Mouse (Mus musculus): Measurements from ENCODE around the gene Cnih3. TPM values are rescaled to one million over a fixed set of nuclear protein-coding genes. Genes with fewer than 3 reads are reported as not detected.

The Cnih3 gene
- polyA plus RNA-seq, 1 experiment from 2014 or later: 2.1 TPM

DNA sequence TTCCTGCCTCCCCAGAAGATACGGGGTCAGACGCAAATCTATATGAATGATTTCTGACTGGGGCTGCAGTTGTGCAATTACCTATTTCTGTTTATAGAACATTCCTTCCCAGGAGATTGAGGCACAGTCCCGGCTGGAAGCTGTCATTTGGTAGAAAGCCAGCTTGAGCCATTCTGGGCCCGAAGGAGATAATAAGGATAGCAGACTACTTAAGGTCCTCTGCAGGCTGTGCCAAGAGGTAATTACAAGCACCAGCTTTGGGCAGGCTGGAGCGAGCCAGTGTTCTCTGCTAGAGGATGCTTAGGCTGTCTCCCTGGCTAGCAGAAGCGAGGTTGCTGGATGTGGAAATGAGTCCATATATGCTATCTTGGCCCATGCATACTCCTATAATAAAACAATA, 70.4 kb downstream of the Cnih3 start:
- Histone ChIP-seq H3K4me1 (ENCODE audit: control insufficient read depth, insufficient read depth, low read length) (no peaks in the 10 kb centered on the region), H3K9ac (ENCODE audit: low read length) (no peak overlapping the region), H3K27ac (ENCODE audit: low read depth, low read length) (no peak overlapping the region), H3K4me3 (ENCODE audit: low read depth, low read length) (no peak overlapping the region), H3K4me2 (ENCODE audit: low read depth) (no peak overlapping the region), H3K9me3 (ENCODE audit: control insufficient read depth, low read length) (no peaks in the 10 kb centered on the region), H3K27me3 (ENCODE audit: control insufficient read depth, insufficient read depth, low read length) (no peaks in the 10 kb centered on the region), H3K36me3 (ENCODE audit: control insufficient read depth, insufficient read depth, low read length) (no peaks in the 10 kb centered on the region)
- DNase-seq (ENCODE audit: low spot score): no peak
- no peak for ATAC-seq (ENCODE audit: insufficient read depth, low FRiP score, low TSS enrichment)
- 72% methylated on average over 6 of the region's 6 CpGs for WGBS

DNA sequence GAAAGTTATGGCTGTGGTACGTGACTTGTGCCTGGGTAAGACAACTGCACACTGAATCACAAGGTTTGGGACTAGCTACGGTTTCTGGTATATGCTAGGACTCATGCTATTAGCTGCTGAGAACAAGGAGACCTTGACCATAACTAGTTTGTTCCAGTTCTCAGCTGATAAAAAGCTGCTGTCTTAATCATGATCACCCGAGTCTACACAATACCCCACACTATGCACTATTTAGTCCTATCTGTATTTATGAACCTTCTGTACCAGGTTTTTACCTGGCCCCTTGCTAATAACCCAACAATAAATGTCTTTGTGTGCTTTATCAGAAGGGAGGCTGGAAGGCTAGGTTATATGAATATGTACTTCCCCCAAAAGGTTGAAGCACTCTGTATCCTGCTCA, 72.5 kb downstream of the Cnih3 start:
- Histone ChIP-seq H3K4me3 (ENCODE audit: low read depth, low read length) (no peak overlapping the region), H3K9ac (ENCODE audit: low read length) (no peak overlapping the region), H3K36me3 (ENCODE audit: control insufficient read depth, insufficient read depth, low read length) (no peaks in the 10 kb centered on the region), H3K27me3 (ENCODE audit: control insufficient read depth, insufficient read depth, low read length) (no peaks in the 10 kb centered on the region), H3K4me2 (ENCODE audit: low read depth) (no peak overlapping the region), H3K9me3 (ENCODE audit: control insufficient read depth, low read length) (no peaks in the 10 kb centered on the region), H3K4me1 (ENCODE audit: control insufficient read depth, insufficient read depth, low read length) (no peaks in the 10 kb centered on the region), H3K27ac (ENCODE audit: low read depth, low read length) (no peak overlapping the region)
- 90% methylated on average over 3 of the region's 3 CpGs for WGBS
- ATAC-seq (ENCODE audit: insufficient read depth, low FRiP score, low TSS enrichment) (no peak), DNase-seq (ENCODE audit: low spot score) (no peak)

DNA sequence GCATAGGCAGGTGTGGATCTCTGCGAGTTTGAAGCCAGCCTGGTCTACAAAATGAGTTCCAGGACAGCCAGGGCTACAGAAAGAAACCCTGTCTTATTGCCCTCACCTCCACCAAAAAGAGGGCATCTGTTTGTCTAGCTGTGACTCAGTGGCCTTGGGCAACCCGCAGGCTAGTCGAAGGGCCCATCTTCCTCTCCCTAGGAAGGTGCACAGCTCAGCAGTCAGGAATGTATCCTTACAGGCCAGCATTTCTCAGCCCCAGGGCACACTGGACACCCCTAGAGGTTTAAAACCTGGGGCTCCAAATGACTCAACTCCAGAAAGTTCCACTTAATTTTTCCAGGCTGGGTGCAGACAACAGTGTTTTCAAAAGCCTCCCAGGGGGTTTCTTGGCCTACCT, 73.0 kb downstream of the Cnih3 start:
- Histone ChIP-seq H3K4me3 (ENCODE audit: low read depth, low read length) (no peak overlapping the region), H3K9me3 (ENCODE audit: control insufficient read depth, low read length) (no peaks in the 10 kb centered on the region), H3K4me1 (ENCODE audit: control insufficient read depth, insufficient read depth, low read length) (no peaks in the 10 kb centered on the region), H3K27me3 (ENCODE audit: control insufficient read depth, insufficient read depth, low read length) (no peaks in the 10 kb centered on the region), H3K36me3 (ENCODE audit: control insufficient read depth, insufficient read depth, low read length) (no peaks in the 10 kb centered on the region), H3K9ac (ENCODE audit: low read length) (no peak overlapping the region), H3K4me2 (ENCODE audit: low read depth) (no peak overlapping the region), H3K27ac (ENCODE audit: low read depth, low read length) (no peak overlapping the region)
- DNase-seq (ENCODE audit: low spot score): no peak
- ATAC-seq (ENCODE audit: insufficient read depth, low FRiP score, low TSS enrichment): no peak
- WGBS: 89% methylated on average over 3 of the region's 3 CpGs

DNA sequence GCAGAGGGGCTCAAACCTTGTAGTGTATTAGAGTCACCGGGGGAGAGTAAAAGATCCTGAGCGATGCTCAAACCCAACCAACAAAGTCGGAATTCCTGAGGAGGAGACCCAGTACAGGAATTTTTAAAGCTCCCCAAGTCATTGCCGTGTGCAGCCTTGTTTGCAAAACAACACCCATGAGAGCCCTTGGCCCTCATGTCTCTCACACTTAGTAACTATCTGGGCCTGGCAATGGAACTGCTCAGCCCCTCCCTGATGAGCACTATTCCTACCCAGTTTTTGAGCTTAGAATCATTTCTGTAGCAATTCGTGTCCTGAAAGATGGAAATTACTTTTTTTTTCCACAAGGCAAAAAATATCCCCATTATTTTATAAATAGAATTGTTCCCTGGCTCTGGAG, 74.0 kb downstream of the Cnih3 start:
- Histone ChIP-seq H3K9me3 (ENCODE audit: control insufficient read depth, low read length) (no peaks in the 10 kb centered on the region), H3K4me2 (ENCODE audit: low read depth) (no peak overlapping the region)
- 85% methylated on average over 5 of the region's 5 CpGs for WGBS

DNA sequence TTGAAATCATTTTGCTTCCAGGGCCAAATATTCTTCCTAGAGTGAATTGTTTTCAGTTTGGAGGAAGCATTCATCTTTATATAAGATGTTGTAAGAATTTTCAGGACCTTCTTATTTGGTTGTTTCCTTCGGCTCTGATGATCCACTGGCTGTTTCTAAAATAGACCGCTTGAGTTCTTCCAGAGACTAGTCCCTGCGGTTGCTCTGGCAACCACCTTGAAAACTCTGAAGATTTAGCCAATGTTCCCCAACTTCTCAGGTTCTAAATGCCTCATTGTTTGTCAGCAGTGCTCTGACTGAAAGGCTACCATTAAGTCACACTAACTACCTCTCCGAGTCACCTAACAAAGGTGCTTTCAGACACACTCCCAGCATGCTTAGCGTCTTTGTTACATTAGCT, 80.8 kb downstream of the Cnih3 start:
- no peaks in the 10 kb centered on the region for H3K36me3 ChIP-seq (ENCODE audit: control insufficient read depth, insufficient read depth, low read length)
- H3K27ac ChIP-seq (ENCODE audit: low read depth, low read length): no peak overlapping the region
- H3K4me2 ChIP-seq (ENCODE audit: low read depth): no peak overlapping the region
- WGBS: 92% methylated on average over 5 of the region's 5 CpGs
- no peaks in the 10 kb centered on the region for H3K27me3 ChIP-seq (ENCODE audit: control insufficient read depth, insufficient read depth, low read length)
- ATAC-seq (ENCODE audit: insufficient read depth, low FRiP score, low TSS enrichment) (no peak), DNase-seq (ENCODE audit: low spot score) (no peak)
- no peaks in the 10 kb centered on the region for H3K9me3 ChIP-seq (ENCODE audit: control insufficient read depth, low read length)
- H3K9ac ChIP-seq (ENCODE audit: low read length): no peak overlapping the region
- no peaks in the 10 kb centered on the region for H3K4me1 ChIP-seq (ENCODE audit: control insufficient read depth, insufficient read depth, low read length)
- H3K4me3 ChIP-seq (ENCODE audit: low read depth, low read length): no peak overlapping the region

More for the DNA sequence above, 74.0 kb downstream of the Cnih3 start:
- no peaks in the 10 kb centered on the region for H3K4me1 ChIP-seq (ENCODE audit: control insufficient read depth, insufficient read depth, low read length)
- no peak overlapping the region for H3K27ac ChIP-seq (ENCODE audit: low read depth, low read length)
- no peak overlapping the region for H3K9ac ChIP-seq (ENCODE audit: low read length)
- H3K4me3 ChIP-seq (ENCODE audit: low read depth, low read length): no peak overlapping the region
- H3K27me3 ChIP-seq (ENCODE audit: control insufficient read depth, insufficient read depth, low read length): no peaks in the 10 kb centered on the region
- no peaks in the 10 kb centered on the region for H3K36me3 ChIP-seq (ENCODE audit: control insufficient read depth, insufficient read depth, low read length)
- DNase-seq (ENCODE audit: low spot score): no peak
- ATAC-seq (ENCODE audit: insufficient read depth, low FRiP score, low TSS enrichment): no peak

DNA sequence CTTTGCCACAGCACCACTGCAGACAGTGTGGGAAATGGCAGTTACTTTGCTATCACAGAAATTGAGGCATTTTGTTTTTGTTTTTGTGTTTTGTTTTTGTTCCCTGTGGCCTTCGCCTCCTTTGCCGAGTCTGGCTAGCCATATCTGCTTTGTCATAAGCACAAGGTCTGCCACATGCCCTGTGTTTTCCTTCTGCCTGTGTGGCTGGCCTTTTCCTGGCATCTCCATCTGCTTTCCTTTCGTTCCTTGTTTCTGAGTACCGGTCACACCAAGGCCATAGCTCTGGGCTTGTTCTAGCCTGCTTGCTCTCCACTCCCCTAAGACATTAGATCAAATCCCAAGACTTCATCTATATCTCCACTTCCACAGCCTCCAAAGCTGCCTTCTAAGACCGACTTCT, 83.0 kb downstream of the Cnih3 start:
- H3K9me3 ChIP-seq (ENCODE audit: control insufficient read depth, low read length): no peaks in the 10 kb centered on the region
- no peak overlapping the region for H3K27ac ChIP-seq (ENCODE audit: low read depth, low read length)
- H3K4me1 ChIP-seq (ENCODE audit: control insufficient read depth, insufficient read depth, low read length): no peaks in the 10 kb centered on the region
- no peak overlapping the region for H3K4me2 ChIP-seq (ENCODE audit: low read depth)
- no peak for DNase-seq (ENCODE audit: low spot score)
- H3K27me3 ChIP-seq (ENCODE audit: control insufficient read depth, insufficient read depth, low read length): no peaks in the 10 kb centered on the region
- H3K4me3 ChIP-seq (ENCODE audit: low read depth, low read length): no peak overlapping the region
- WGBS: 82% methylated on average over 5 of the region's 5 CpGs
- no peaks in the 10 kb centered on the region for H3K36me3 ChIP-seq (ENCODE audit: control insufficient read depth, insufficient read depth, low read length)
- ATAC-seq (ENCODE audit: insufficient read depth, low FRiP score, low TSS enrichment): no peak
- H3K9ac ChIP-seq (ENCODE audit: low read length): no peak overlapping the region

DNA sequence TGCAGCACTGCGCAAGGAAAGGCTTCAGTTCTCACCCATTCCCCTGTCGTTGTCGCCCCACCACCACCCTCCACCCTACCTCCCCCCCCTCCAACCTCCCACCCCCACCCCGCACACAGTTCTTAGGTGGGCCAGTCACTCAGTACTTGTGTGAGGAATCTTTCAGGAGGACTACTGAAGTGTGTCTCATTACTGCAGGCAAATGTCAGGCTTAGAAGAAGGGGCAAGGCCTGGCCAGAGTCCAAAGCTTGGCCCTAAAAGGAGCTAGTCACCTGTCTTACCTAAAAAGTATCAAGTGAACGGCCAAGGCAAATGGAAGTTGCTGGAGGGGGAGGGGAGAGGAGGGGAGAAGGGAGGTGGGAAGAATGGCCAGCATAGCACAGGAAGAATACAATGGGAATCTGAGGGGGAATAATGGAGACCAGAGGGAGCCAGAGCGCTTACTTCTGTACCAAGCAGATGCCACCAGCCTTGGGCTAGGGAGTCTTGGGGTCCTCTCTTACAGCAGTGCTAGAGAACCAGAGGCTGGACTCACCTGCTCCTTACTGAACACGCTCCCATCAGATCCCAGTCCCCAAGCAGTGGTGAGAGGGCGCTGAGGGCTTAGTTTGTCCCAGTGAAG, 88.7 kb downstream of the Cnih3 start:
- Histone ChIP-seq H3K9me3 (ENCODE audit: control insufficient read depth, low read length) (no peaks in the 10 kb centered on the region), H3K27ac (ENCODE audit: low read depth, low read length) (no peak overlapping the region), H3K27me3 (ENCODE audit: control insufficient read depth, insufficient read depth, low read length) (no peaks in the 10 kb centered on the region), H3K4me2 (ENCODE audit: low read depth) (no peak overlapping the region), H3K4me1 (ENCODE audit: control insufficient read depth, insufficient read depth, low read length) (no peaks in the 10 kb centered on the region), H3K36me3 (ENCODE audit: control insufficient read depth, insufficient read depth, low read length) (no peaks in the 10 kb centered on the region), H3K9ac (ENCODE audit: low read length) (no peak overlapping the region), H3K4me3 (ENCODE audit: low read depth, low read length) (no peak overlapping the region)
- ATAC-seq (ENCODE audit: insufficient read depth, low FRiP score, low TSS enrichment): no peak
- no peak for DNase-seq (ENCODE audit: low spot score)
- WGBS: 75% methylated on average over 8 of the region's 8 CpGs

DNA sequence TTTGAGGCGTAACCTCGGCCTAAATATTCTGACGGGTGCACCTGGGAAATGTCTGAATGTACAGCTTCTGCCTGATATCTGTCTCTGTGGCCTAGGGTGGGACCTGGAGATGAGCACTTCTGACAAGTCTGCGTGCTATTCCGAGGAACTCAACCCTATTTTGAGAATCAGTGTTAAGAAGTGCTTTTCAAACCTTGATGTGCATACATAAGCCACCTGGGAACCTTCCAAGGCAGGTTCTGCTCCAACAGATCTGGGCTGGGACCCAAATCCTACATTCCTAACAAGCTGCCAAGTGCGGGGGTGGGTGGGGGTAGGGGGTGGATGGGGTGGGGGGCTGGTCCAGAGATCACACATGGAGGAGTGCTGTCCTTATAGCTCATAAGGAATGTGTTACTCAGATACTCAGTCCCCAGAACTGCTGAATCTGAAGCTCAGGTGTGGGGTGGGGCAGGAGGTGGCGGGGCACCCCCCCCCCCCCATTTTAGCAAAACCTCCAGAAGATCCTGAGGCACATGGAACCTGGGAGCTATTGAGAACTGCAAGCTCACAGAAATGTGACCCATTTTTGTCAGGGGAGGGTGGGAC, 89.3 kb downstream of the Cnih3 start:
- Histone ChIP-seq H3K36me3 (ENCODE audit: control insufficient read depth, insufficient read depth, low read length) (no peaks in the 10 kb centered on the region), H3K4me3 (ENCODE audit: low read depth, low read length) (no peak overlapping the region), H3K4me2 (ENCODE audit: low read depth) (no peak overlapping the region), H3K4me1 (ENCODE audit: control insufficient read depth, insufficient read depth, low read length) (no peaks in the 10 kb centered on the region), H3K27ac (ENCODE audit: low read depth, low read length) (no peak overlapping the region), H3K9ac (ENCODE audit: low read length) (no peak overlapping the region), H3K9me3 (ENCODE audit: control insufficient read depth, low read length) (no peaks in the 10 kb centered on the region), H3K27me3 (ENCODE audit: control insufficient read depth, insufficient read depth, low read length) (no peaks in the 10 kb centered on the region)
- no peak for DNase-seq (ENCODE audit: low spot score)
- no peak for ATAC-seq (ENCODE audit: insufficient read depth, low FRiP score, low TSS enrichment)
- 90% methylated on average over 7 of the region's 7 CpGs for WGBS

DNA sequence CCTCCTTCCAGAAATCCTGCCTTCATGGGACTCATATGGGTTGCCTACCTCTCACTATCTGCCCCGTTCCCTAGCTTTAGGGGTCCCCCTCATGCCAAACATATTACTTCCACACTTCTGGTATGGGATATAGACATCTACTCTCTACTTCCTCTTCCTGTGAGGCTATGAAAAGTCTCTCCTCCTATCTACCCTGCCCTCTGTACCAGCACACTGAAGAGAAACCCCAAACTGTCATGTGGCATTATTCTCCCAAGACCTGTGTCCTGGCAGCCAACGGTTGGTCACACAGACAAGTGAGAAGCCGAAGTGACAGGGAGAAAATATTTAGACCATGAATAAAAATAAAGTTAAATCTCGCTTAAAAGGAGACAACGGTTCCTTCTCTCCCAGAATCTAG, 92.6 kb downstream of the Cnih3 start:
- ATAC-seq (ENCODE audit: insufficient read depth, low FRiP score, low TSS enrichment) (no peak), DNase-seq (ENCODE audit: low spot score) (no peak)
- no peak overlapping the region for H3K9ac ChIP-seq (ENCODE audit: low read length)
- no peaks in the 10 kb centered on the region for H3K36me3 ChIP-seq (ENCODE audit: control insufficient read depth, insufficient read depth, low read length)
- 92% methylated on average over 5 of the region's 5 CpGs for WGBS
- no peaks in the 10 kb centered on the region for H3K27me3 ChIP-seq (ENCODE audit: control insufficient read depth, insufficient read depth, low read length)
- H3K27ac ChIP-seq (ENCODE audit: low read depth, low read length): no peak overlapping the region
- H3K4me3 ChIP-seq (ENCODE audit: low read depth, low read length): no peak overlapping the region
- H3K9me3 ChIP-seq (ENCODE audit: control insufficient read depth, low read length): no peaks in the 10 kb centered on the region
- no peak overlapping the region for H3K4me2 ChIP-seq (ENCODE audit: low read depth)
- no peaks in the 10 kb centered on the region for H3K4me1 ChIP-seq (ENCODE audit: control insufficient read depth, insufficient read depth, low read length)
